Mouse (Mus musculus) hindlimb bud, embryonic 11.5 days (tissue): ENCODE data around the gene Ldlr.
"Not testable (repeated sequence)": the region's sequence is repeated elsewhere in the genome, so short reads cannot be mapped to it uniquely, and the experiment has no call there.

ENCODE experiments used
- DNase-seq: peaks from one replicate; pipeline ENCODE4 v3.0.0-alpha.2; 2012; ENCODE audit warnings: low read depth, low spot score; ENCODE audit errors: extremely low spot score

Ldlr gene

GRCm38 (mm10) chr9:21754516-21755321 lies 31.4 kb downstream of the Ldlr start:
- DNase-seq = no peak

DNA sequence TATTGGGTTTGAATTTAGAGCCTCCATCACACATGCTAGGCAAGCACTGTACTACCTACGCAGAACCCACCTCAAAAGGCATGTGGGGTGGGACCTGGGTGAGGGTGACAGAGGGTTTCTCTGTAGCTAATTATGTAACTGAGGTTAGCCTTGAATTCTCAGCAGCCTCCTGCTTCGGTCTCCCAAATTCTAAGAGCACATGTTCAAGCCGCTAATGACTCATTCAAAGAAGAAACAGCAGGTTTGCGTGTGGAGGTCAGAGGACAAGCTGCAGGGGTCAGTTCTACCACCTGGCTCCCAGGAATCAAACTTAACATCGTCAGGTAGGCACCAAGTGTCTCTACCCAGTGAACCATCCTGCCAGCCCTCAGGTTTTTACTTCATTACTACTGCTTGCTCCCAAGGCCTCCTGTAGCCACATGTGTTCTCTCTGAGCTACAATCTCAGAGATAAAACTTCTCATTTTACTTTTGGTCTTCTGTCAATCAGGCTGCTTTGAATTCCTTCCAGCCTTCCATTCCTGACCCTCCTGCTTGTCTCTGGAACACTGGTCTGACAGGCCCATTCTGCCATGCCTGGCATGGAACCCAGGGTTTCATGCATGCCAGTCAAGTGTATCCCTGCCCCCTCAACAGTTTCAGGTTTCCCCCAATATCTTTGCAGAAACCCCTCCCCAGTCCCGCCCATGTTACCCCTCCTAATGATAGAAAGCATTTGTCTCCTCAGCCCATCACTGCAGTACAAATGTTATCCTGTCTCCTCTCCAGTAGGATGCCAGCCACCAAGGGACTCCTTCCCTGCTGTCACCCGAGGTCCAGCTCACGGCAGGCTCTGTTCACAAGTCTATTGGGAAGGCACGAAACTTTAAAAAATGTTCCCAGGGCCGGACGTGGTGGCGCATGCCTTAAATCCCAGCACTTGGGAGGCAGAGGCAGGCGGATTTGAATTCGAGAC lies 35.6 kb downstream of the Ldlr start:
- DNase-seq = no peak

DNA sequence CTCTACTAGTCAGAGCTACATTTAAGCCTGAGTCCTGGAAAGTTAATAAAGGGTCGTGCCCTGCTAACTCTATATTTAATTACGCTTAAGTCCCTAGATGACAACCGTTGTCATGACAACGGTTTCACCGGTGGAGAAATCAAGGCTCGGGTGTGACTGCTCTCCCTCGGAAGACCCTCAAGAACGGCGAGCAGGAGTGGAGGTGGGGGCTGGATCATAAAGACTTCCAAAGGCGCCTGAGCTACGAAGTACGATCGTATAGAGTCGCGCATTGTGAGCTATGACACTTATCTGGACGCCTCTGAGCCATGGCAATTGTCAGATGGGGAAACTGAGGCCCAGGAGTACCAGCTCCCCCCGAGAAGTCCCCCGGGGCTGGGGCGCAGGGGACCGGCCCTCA lies 36.4 kb downstream of the Ldlr start:
- no peak for DNase-seq

GRCm38 (mm10) chr9:21760155-21761088 lies 37.1 kb downstream of the Ldlr start, which contains the start of gene Spc24:
Gene Spc24 (minus strand): TSS chr9:21760303.
- peak; percentile 94 for DNase-seq

DNA sequence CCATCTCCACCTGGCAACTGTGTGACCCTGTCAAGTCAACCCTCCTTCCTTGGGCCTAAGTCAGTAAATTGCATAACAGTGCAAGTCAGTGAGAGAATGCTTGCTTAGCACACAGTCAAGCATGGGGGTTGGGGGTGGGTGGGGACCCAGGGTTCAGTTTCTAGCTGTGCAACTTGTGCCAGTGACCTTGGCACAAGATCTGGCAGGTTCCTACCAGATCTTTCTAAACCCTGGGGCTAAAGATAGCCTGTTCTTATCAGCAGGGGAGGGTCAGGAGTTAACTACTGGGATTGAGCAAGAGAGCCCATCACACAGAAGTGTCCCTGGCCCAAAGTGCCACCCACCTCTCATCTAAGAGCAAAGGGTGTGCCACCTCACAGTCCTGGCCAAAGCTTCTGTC lies 38.9 kb downstream of the Ldlr start:
- no peak for DNase-seq

DNA sequence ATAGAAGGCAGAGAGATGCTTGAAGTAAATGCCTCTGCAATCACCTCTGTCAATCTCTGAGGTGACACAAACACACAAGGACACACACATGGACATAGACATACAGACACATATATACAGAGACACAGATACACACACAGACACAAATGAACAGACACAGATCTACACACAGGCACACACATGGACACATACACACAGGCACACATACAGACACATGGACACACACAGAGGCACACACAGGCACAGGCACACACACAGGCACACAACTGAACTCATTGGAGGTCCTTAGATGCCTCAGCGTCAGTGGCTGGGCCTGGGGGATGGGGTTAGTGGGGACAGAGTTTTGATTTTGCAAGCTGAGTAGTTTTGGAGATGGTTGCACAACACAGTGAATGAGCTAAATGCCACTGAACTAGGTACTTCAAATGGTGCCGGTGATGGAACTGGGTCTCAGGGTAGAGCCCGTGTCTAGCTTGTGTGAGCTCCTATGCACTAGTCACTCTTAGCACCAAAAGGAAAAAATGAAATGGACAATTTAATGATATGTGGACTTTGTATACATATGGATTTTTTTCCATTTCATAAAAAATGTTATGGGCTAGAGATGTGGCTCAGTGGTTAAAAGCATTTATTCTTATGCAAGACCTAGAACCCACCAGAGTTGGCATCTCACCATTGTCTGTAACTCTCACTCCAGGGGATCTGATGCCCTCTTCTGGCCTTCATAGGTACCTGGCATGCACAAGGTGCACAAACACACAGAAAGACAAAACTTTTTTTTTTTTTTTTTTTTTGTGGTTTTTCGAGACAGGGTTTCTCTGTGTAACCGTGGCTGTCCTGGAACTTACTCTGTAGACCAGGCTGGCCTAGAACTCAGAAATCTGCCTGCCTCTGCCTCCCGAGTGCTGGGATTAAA lies 41.1 kb downstream of the Ldlr start:
- DNase-seq = no peak

DNA sequence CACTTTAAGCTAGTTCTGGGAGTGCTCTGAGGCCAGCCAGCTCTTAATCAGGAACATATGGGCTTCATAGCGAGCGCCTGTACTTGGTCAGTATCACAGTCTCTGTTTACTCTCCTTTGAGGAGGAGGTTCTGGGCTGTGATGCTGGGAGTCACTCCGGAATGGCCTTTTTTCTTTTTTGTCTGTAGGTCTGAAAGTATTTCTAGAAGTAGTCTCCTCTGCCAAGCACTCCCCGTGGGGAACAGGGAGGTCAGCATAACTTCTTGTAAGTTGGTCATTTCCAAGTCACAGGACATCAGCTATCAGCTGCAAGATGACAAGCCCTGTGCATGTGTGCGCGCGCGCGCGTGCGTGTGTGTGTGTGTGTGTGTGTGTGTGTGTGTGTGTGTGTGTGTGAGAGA lies 44.6 kb downstream of the Ldlr start:
- DNase-seq = peak; percentile 61

DNA sequence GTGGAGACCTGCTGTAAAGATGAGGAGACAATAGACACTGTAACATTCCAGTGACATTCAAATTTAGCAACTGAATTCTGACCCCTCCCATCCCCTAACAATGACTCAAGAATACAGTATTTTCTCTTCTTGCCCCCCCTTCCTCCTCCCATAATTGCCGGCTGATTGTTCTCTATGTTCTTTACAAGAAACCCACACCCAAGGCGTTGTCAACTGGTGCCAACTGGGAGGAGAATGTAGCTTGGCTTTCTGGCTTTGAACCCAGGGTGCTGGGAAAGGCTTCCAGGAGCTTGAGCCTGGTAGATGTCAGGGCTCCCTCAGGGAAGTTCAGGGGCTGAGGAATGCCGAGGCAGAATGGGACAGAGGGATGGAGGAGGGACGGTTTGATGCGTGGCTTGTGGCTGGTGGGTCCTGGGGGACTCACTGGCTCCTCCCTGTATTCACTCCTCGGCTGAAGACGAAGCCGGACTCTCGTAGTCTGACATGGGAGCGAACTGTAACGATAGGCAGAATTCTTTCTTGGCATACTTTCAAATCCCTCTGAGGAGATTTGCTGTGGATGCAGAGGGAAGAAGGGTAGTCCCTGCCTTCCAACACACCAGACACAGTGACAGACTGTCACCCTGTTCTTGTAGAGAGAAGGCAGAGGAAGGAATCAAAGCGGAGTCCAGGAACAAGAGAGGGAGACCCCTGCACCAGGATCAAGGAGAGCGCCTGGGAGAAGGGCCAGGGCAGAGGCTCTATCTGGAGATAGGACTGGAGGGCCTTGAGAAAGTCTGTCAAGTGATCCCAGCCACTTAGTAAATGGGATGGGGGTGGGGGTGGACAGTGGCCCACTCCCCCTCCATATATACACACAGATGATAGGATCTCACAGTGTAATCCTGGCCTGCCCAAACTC lies 45.5 kb downstream of the Ldlr start:
- no peak for DNase-seq

GRCm38 (mm10) chr9:21769558-21770183 lies 46.4 kb downstream of the Ldlr start:
- no peak for DNase-seq

- not testable (repeated sequence) for DNase-seq
These were observed 50.1 kb downstream of the Ldlr start for GRCm38 (mm10) chr9:21773396-21773795.

- DNase-seq = no peak
These were observed 51.1 kb downstream of the Ldlr start for GRCm38 (mm10) chr9:21774353-21774752.

DNA sequence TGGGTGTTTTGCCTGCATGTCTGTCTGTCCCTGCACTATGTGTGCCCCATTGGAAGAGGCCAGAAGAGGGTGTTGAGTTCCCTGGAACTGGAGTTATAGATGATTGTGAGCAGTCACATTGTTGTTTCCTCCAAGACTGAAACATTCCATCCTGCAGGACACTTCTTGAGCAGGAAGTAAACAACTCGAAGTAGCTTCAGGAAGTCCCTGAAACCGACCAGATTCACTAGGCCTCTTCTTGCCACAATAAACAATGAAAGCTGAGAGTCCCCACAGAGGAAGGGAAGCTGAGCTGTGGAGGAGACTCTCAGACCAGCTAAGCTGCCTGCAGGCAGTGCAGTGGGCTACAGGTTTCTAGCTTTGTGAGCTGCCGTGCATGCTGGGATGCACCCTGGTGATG lies 54.4 kb downstream of the Ldlr start:
- no peak for DNase-seq

GRCm38 (mm10) chr9:21781657-21782468 lies 58.6 kb downstream of the Ldlr start:
- DNase-seq = no peak

- no peak for DNase-seq
These were observed 61.4 kb downstream of the Ldlr start for GRCm38 (mm10) chr9:21784517-21785307.

GRCm38 (mm10) chr9:21786309-21786708 lies 63.0 kb downstream of the Ldlr start:
- not testable (repeated sequence) for DNase-seq

- no peak for DNase-seq
These were observed 63.6 kb downstream of the Ldlr start for GRCm38 (mm10) chr9:21786906-21787305.

DNA sequence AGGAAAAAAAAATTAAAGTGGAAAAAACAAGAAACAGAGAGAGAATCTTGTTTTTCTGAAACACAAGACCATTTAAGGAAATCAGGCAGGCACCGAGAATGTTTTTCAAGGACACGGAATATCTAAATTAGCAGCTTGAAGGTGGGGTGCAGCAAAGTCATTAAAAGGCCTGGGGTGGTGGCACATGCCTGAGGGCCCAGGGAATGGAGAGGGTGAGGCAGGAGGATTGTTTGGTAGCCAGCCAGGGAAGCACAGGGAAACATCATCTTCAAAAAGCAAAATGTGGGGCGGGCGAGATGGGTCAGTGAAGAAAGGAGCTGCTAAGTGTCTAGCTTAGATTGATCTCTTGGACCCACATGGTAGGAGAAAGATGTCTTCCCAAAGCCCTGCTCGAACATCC lies 64.4 kb downstream of the Ldlr start:
- no peak for DNase-seq
